Mouse (Mus musculus) frontal cortex, adult 2 months (tissue): ENCODE measurements at regions not wholly inside any gene's neighbourhood (a gene's known extent, or its start where the extent isn't known, plus 50 kb on each side); places are given as distances from the start of the nearest gene placed in this dataset.

Experiments
- DNase-seq, 2 experiments: peaks; one replicate each; pipeline ENCODE4 v3.0.0; 2022; ENCODE audit warnings: low spot score in 1 of 2; ENCODE audit errors: extremely low spot score in 1 of 2

- no peak for DNase-seq
Observed at GRCm38 (mm10) chr2:83507901-83508300, 136.3 kb upstream of the Zc3h15 start.

DNA sequence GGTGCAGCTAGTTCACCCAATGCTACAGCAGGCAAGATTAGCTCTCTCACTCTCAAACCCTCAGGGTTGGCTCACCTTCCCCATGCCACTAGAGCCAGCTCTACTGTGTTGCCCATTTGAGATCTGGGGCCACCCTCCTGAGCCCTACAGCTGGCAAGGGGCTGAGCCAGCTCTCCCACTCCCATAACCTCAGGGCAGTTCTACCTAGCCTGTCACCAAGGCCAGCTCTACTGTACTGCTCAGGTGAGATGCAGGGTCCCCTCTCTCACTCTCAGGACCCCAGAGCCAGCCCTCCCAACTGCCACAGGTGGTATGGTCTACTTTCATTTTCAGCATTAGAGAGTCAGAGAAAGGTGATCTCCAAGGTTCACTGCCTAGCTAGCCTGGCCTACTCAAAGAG, 94.8 kb upstream of the Zc3h15 start:
- DNase-seq, result no peak

DNA sequence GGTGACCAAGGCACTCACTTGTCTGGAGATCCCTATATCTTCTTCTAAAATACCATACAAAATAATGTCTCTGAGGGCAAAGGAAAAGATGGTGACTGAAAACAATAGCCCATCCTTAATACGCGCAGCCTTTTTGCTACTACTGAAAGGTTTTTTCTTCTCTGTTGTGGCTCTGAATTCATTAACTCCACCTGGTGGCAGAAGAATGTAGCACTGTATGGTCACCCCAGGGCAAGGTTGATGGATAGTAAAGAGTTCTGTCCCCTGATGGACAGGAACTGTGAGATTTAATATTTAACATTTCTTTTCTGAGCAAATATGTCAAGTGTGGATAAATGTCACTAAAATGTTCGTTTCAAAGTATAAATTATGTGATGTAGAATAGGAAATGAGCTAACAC, 91.9 kb upstream of the Zc3h15 start:
- peak in 1 of 2 experiments; percentile 2 for DNase-seq
